Mouse (Mus musculus): ENCODE data around the gene Hunk.
A peak's percentile ranks its signal among the peaks of the same experiment; 100 is the strongest.

GRCm38 (mm10) chr16:90381633-90382032, 4.2 kb upstream of the Hunk start:
- TF ChIP-seq CTCF (IDR thresholded peaks at IDR 0.05; ENCODE audit: extremely low read depth, insufficient read length, insufficient replicate concordance, low read depth, low read length) (peak; percentile 42; the same call in 1 of the 2 replicates), POLR2A (IDR thresholded peaks at IDR 0.05; ENCODE audit: low read depth, low read length) (no peak)

All from small intestine, adult 2 months (tissue).